Mouse (Mus musculus) forebrain, embryonic 14.5 days (tissue): ENCODE data around the gene Ubiad1. TPM values are rescaled to one million over a fixed set of nuclear protein-coding genes. Genes with fewer than 3 reads are reported as not detected.

Experiments used
- ATAC-seq: fragments of 200-750 bp; cut with Nextera tagmentation; 2 replicates; pipeline ENCODE4 v1.8.0; 2017; ENCODE audit warnings: mild to moderate bottlenecking, moderate library complexity
- DNase-seq: peaks from one replicate; pipeline ENCODE4 v3.0.0-alpha.2; 2015; ENCODE audit warnings: low spot score
- H3K27ac ChIP-seq: fragments of 300-500 bp; sonication (generic); 2 replicates; pipeline ENCODE4 v1.5.1; 2014; ENCODE audit warnings: low read depth, mild to moderate bottlenecking, control low read depth, low read length, moderate library complexity
- H3K27me3 ChIP-seq: fragments of 300-500 bp; sonication (generic); replicated peaks from 2 replicates; pipeline ENCODE4 v1.6.1; 2014; ENCODE audit warnings: low read length, control low read depth, mixed read lengths; ENCODE audit not compliant: control insufficient read depth, insufficient read depth
- H3K36me3 ChIP-seq: fragments of 300-500 bp; sonication (generic); 2 replicates; pipeline ENCODE4 v1.6.1; 2014; ENCODE audit warnings: low read length, control low read depth; ENCODE audit not compliant: control insufficient read depth, insufficient read depth
- H3K4me1 ChIP-seq: fragments of 300-500 bp; sonication (generic); 2 replicates; pipeline ENCODE4 v1.6.1; 2014; ENCODE audit warnings: antibody characterized with exemption, low read length, control low read depth; ENCODE audit not compliant: control insufficient read depth, insufficient read depth
- H3K4me2 ChIP-seq: fragments of 300-500 bp; sonication (generic); 2 replicates; pipeline ENCODE4 v1.6.1; 2014; ENCODE audit warnings: mild to moderate bottlenecking, control low read depth, low read length
- H3K4me3 ChIP-seq: fragments of 300-500 bp; sonication (generic); 2 replicates; pipeline ENCODE4 v1.5.1; 2014; ENCODE audit warnings: low read depth, low read length, control low read depth
- H3K9ac ChIP-seq: fragments of 300-500 bp; sonication (generic); 2 replicates; pipeline ENCODE4 v1.6.1; 2014; ENCODE audit warnings: mild to moderate bottlenecking, low read length, control low read depth, moderate library complexity
- H3K9me3 ChIP-seq: fragments of 300-500 bp; sonication (generic); replicated peaks from 2 replicates; pipeline ENCODE4 v1.6.1; 2016; ENCODE audit warnings: low read length, control low read depth, mixed read lengths; ENCODE audit not compliant: control insufficient read depth
- WGBS: fragments of 180-500 bp; shearing (Covaris S2); extraction: QIAGEN DNeasy Blood & Tissue Kit; methylation state at CpG from one replicate; pipeline ENCODE4 v1.1.7; 2014; 5-methylcytosine and 5-hydroxymethylcytosine counted together
- polyA plus RNA-seq: library from polyadenylated mRNA; unstranded; fragments of >200 nt; fragmentation: Nextera tagmentation; extraction: Ambion mirVana; gene quantifications from 2 replicates; pipeline ENCODE4 v1.2.1, GENCODE M21; 2014

Gene Ubiad1
- polyA plus RNA-seq, 1 experiment from 2014 or later, result 14.2 TPM

GRCm38 (mm10) chr4:148385269-148385668, 59.3 kb downstream of the Ubiad1 start:
- no peaks in the 10 kb centered on the region for H3K27me3 ChIP-seq
- no peak overlapping the region for H3K9ac ChIP-seq
- no peak overlapping the region for H3K4me2 ChIP-seq
- H3K4me1 ChIP-seq, result peaks cover 17% of the 10 kb centered on the region
- no peak for ATAC-seq
- WGBS, result 57% methylated on average over 7 of the region's 7 CpGs
- H3K36me3 ChIP-seq, result no peaks in the 10 kb centered on the region
- H3K27ac ChIP-seq, result peak overlapping the region; percentile 83
- H3K4me3 ChIP-seq, result no peak overlapping the region
- H3K9me3 ChIP-seq, result no peaks in the 10 kb centered on the region
- DNase-seq, result no peak

Other genes starting within 250 kb of the Ubiad1 start
- gene Disp3, start 156.8 kb downstream of the Ubiad1 start, polyA plus RNA-seq, result 7.2 and 9.5 TPM in 2 replicates
- gene Mtor, start 3.8 kb upstream of the Ubiad1 start, polyA plus RNA-seq, result 22.2 and 24.4 TPM in 2 replicates
- 0.15 and 0.30 TPM in 2 replicates for gene Angptl7, start 55.7 kb upstream of the Ubiad1 start, polyA plus RNA-seq
- 99.7 and 107 TPM in 2 replicates for gene Exosc10, start 113.7 kb upstream of the Ubiad1 start, polyA plus RNA-seq
- gene Srm, start 146.7 kb upstream of the Ubiad1 start, polyA plus RNA-seq, result 168 and 179 TPM in 2 replicates
- 0.25 TPM in 1 of 2 replicates, not detected in the other for gene Masp2, start 157.8 kb upstream of the Ubiad1 start, polyA plus RNA-seq
- 127 and 131 TPM in 2 replicates for gene Tardbp, start 182.2 kb upstream of the Ubiad1 start, polyA plus RNA-seq
- gene Gm572, start 198.5 kb upstream of the Ubiad1 start, polyA plus RNA-seq, result not detected in 2 replicates